Mouse (Mus musculus) lung, postnatal 0 days (tissue): ENCODE data around the gene Alk.

Experiments used
- CTCF ChIP-seq: IDR thresholded peaks from 2 replicates; pipeline ENCODE4 v1.5.1; 2016; ENCODE audit warnings: antibody characterized with exemption, mild to moderate bottlenecking
- EP300 ChIP-seq: IDR thresholded peaks from 2 replicates; pipeline ENCODE4 v1.6.1; 2016; ENCODE audit warnings: antibody characterized with exemption, mild to moderate bottlenecking, control low read depth

DNA sequence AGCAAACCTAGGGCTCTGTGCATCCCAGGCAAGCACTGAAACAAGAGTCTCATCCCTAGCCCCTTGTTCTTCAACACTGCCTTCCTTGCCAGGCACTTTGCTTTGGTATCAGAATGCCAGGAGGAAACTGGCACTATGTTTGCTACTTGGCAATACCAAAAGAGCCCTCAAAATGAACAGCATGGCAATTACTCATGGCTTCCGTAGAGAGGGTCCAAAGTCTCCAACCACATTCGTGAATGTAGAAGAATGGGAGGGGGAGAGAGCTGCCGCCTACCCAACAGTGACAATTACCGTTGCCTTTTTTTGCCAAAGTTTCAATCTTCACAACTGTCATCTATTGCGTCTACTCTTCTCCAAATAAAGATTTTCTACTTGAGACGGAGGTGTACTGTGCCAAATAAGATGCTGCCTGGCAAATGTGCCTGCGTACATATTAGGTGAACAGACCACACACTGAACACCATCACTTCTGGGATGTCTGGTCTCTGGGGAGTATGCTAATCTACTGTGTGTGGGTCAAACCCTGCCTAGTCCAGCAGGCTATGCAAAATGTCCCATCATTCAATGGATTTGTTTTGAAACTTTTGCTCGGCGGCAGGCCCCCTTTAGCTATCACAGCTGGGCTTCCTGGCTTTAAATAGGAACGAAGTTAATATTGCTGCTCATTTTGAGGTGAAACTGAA is 241.5 kb downstream of the Alk start:
- TF ChIP-seq CTCF (no peak), EP300 (no peak)
